Mouse (Mus musculus): ENCODE results near the gene 9430097D07Rik. TPM values are rescaled to one million over a fixed set of nuclear protein-coding genes. Genes with fewer than 3 reads are reported as not detected.

The 9430097D07Rik gene
- polyA plus RNA-seq, 1 experiment from 2014 or later, result 0.39 TPM

- DNase-seq (ENCODE audit: low spot score), result no peak
- H3K9me3 ChIP-seq, result no peaks in the 10 kb centered on the region
- H3K4me3 ChIP-seq, result no peak overlapping the region
- peaks cover 39% of the 10 kb centered on the region for H3K4me1 ChIP-seq (replicated peaks)
- H3K36me3 ChIP-seq, result peaks cover 6% of the 10 kb centered on the region; the same call in 1 of the 2 replicates
- H3K27me3 ChIP-seq (ENCODE audit: insufficient read depth, poor library complexity, severe bottlenecking), result peaks cover 18% of the 10 kb centered on the region; the same call in 1 of the 2 replicates
- 66% methylated on average over 11 of the region's 11 CpGs for WGBS
- H3K27ac ChIP-seq, result no peak overlapping the region
Measured at GRCm38 (mm10) chr2:32589213-32589795, 13.8 kb upstream of the 9430097D07Rik start.

GRCm38 (mm10) chr2:32587731-32588321, 12.3 kb upstream of the 9430097D07Rik start:
- Histone ChIP-seq H3K9me3 (no peaks in the 10 kb centered on the region), H3K27me3 (ENCODE audit: insufficient read depth, poor library complexity, severe bottlenecking) (peaks cover 23% of the 10 kb centered on the region), H3K4me3 (peak overlapping the region; percentile 63), H3K4me1 (replicated peaks) (peaks cover 49% of the 10 kb centered on the region), H3K36me3 (no peaks in the 10 kb centered on the region), H3K27ac (peak overlapping the region; percentile 84; the same call in 1 of the 2 replicates)
- DNase-seq (ENCODE audit: low spot score), result no peak
- WGBS, result 53% methylated on average over 9 of the region's 9 CpGs

- WGBS, result under 1% methylated on average over 38 of the region's 38 CpGs
- peaks cover 32% of the 10 kb centered on the region for H3K27me3 ChIP-seq (ENCODE audit: insufficient read depth, poor library complexity, severe bottlenecking)
- peak; percentile 95 for DNase-seq (ENCODE audit: low spot score)
- H3K9me3 ChIP-seq, result no peaks in the 10 kb centered on the region
- H3K36me3 ChIP-seq, result no peaks in the 10 kb centered on the region
- H3K27ac ChIP-seq, result peak within 1 kb of the TSS; percentile 84
- H3K4me3 ChIP-seq, result peak within 1 kb of the TSS; percentile 63
- H3K4me1 ChIP-seq (replicated peaks), result peaks cover 51% of the 10 kb centered on the region
Measured at GRCm38 (mm10) chr2:32586871-32587351, 11.4 kb upstream of the 9430097D07Rik start, which contains the start of gene St6galnac4. Gene St6galnac4, plus strand, starts transcription at chr2:32587095.

DNA sequence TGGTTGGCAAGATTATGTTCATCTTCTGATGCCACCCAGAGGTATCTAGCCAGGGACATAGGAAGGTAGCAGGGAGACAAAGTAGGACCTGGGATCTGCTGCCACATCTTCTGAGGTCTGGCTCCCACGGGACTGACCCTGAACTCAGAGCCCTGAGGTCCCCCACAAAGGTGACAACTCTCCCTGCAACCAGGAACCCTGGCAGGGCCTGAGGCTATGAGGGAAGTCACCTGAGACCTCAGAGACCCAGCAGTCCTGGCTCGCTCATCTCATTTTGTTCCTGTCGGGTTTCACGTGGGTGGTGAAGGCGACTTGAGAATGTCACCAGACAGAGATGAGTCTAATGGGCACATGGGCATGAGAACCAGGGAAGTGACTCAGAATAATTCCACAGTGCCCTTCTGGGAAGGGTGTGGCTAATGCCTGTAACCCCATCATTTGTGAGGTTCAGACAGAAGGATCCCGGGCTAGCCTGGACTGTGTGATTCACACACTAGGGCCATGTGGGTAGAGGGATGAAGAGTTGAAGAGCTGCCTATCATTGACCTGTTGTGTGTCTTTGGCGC, 9.7 kb upstream of the 9430097D07Rik start:
- no peaks in the 10 kb centered on the region for H3K9me3 ChIP-seq
- no peaks in the 10 kb centered on the region for H3K36me3 ChIP-seq
- H3K27me3 ChIP-seq (ENCODE audit: insufficient read depth, poor library complexity, severe bottlenecking), result peaks cover 47% of the 10 kb centered on the region
- peaks cover 49% of the 10 kb centered on the region for H3K4me1 ChIP-seq (replicated peaks)
- WGBS, result 84% methylated on average over 7 of the region's 7 CpGs
- no peak overlapping the region for H3K4me3 ChIP-seq
- H3K27ac ChIP-seq, result no peak overlapping the region
- DNase-seq (ENCODE audit: low spot score), result no peak

GRCm38 (mm10) chr2:32582830-32583799, 7.6 kb upstream of the 9430097D07Rik start:
- no peaks in the 10 kb centered on the region for H3K36me3 ChIP-seq
- peak; percentile 85 for DNase-seq (ENCODE audit: low spot score)
- H3K4me1 ChIP-seq (replicated peaks), result peaks cover 36% of the 10 kb centered on the region
- peaks cover 62% of the 10 kb centered on the region for H3K27me3 ChIP-seq (ENCODE audit: insufficient read depth, poor library complexity, severe bottlenecking)
- peak overlapping the region; percentile 50 for H3K27ac ChIP-seq
- no peaks in the 10 kb centered on the region for H3K9me3 ChIP-seq
- H3K4me3 ChIP-seq, result peak overlapping the region; percentile 46
- WGBS, result 14% methylated on average over 37 of the region's 37 CpGs

GRCm38 (mm10) chr2:32581450-32582095, 6.1 kb upstream of the 9430097D07Rik start:
- Histone ChIP-seq H3K27ac (no peak overlapping the region), H3K36me3 (no peaks in the 10 kb centered on the region), H3K4me3 (peak overlapping the region; percentile 44), H3K4me1 (replicated peaks) (peaks cover 20% of the 10 kb centered on the region), H3K9me3 (no peaks in the 10 kb centered on the region), H3K27me3 (ENCODE audit: insufficient read depth, poor library complexity, severe bottlenecking) (peaks cover 70% of the 10 kb centered on the region)
- DNase-seq (ENCODE audit: low spot score), result peak; percentile 58
- 30% methylated on average over 19 of the region's 19 CpGs for WGBS

GRCm38 (mm10) chr2:32578146-32579046, 2.9 kb upstream of the 9430097D07Rik start:
- no peak for DNase-seq (ENCODE audit: low spot score)
- Histone ChIP-seq H3K9me3 (no peaks in the 10 kb centered on the region), H3K36me3 (no peaks in the 10 kb centered on the region), H3K4me1 (replicated peaks) (peaks cover 29% of the 10 kb centered on the region), H3K4me3 (no peak overlapping the region), H3K27me3 (ENCODE audit: insufficient read depth, poor library complexity, severe bottlenecking) (peaks cover 74% of the 10 kb centered on the region), H3K27ac (no peak overlapping the region)
- 40% methylated on average over 26 of the region's 30 CpGs for WGBS

DNA sequence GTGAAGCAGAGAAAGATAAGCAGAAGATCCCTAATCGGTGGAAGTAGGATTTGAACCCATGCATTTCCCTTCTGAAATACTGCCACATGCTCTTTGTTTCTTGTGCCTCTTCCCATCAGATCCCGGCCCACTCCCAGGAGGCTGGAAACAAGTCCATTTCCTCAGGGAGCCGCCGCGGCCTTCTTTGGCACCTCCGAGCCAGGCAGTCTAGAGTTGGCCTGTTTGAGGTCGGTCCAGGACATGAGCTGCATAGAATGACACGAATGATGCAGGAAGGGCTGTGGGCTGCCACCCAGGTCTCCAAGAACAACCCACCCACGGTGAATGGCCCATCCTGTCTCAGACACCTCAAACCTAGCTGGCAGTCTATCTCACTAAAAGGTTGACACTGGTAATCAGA, 1.0 kb upstream of the 9430097D07Rik start:
- H3K9me3 ChIP-seq, result no peaks in the 10 kb centered on the region
- no peak overlapping the region for H3K4me3 ChIP-seq
- peaks cover 26% of the 10 kb centered on the region for H3K4me1 ChIP-seq (replicated peaks)
- no peak overlapping the region for H3K27ac ChIP-seq
- DNase-seq (ENCODE audit: low spot score), result no peak
- 91% methylated on average over 9 of the region's 9 CpGs for WGBS
- peaks cover 56% of the 10 kb centered on the region for H3K27me3 ChIP-seq (ENCODE audit: insufficient read depth, poor library complexity, severe bottlenecking)
- H3K36me3 ChIP-seq, result peaks cover 9% of the 10 kb centered on the region

- Histone ChIP-seq H3K27ac (peak overlapping the region; percentile 64; the same call in 1 of the 2 replicates), H3K36me3 (peaks cover 9% of the 10 kb centered on the region), H3K4me3 (peak overlapping the region; percentile 59), H3K4me1 (replicated peaks) (peaks cover 32% of the 10 kb centered on the region), H3K27me3 (ENCODE audit: insufficient read depth, poor library complexity, severe bottlenecking) (peaks cover 43% of the 10 kb centered on the region), H3K9me3 (no peaks in the 10 kb centered on the region)
- peak; percentile 59 for DNase-seq (ENCODE audit: low spot score)
- WGBS, result 3% methylated on average over 26 of the region's 26 CpGs
Measured at GRCm38 (mm10) chr2:32574901-32575585, 441 bp downstream of the 9430097D07Rik start.

GRCm38 (mm10) chr2:32574497-32574896, 987 bp downstream of the 9430097D07Rik start, which contains the start of gene Pip5kl1:
Gene Pip5kl1, plus strand, starts transcription at chr2:32574797.
- H3K4me1 ChIP-seq (replicated peaks), result peaks cover 32% of the 10 kb centered on the region
- H3K9me3 ChIP-seq, result no peaks in the 10 kb centered on the region
- peaks cover 9% of the 10 kb centered on the region for H3K36me3 ChIP-seq
- 82% methylated on average over 6 of the region's 6 CpGs for WGBS
- peaks cover 38% of the 10 kb centered on the region for H3K27me3 ChIP-seq (ENCODE audit: insufficient read depth, poor library complexity, severe bottlenecking)
- DNase-seq (ENCODE audit: low spot score), result no peak
- H3K27ac ChIP-seq, result peak within 1 kb of the TSS; percentile 64; the same call in 1 of the 2 replicates
- H3K4me3 ChIP-seq, result peak within 1 kb of the TSS; percentile 59

DNA sequence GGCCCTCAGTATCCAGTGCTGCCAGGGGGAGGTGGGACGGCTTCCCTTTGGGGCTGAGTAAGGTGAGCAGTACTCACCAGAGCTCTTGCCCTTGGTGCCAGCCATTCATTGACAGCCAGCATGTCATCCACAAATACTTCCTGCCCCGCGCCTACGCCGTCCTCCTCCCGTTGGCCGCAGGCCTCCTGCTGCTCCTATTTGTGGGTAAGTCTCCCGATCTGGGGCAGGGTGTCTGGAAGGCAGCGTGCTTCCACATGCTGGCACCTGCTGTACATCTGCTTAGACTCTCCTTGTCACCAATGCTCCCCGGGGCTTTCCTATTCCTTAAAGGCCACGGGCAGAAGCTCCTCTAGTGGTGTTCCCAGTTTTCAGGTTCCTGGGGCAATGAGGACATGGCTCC, 3.3 kb downstream of the 9430097D07Rik start:
- no peak overlapping the region for H3K27ac ChIP-seq
- H3K9me3 ChIP-seq, result no peaks in the 10 kb centered on the region
- peaks cover 28% of the 10 kb centered on the region for H3K4me1 ChIP-seq (replicated peaks)
- WGBS, result 89% methylated on average over 11 of the region's 11 CpGs
- H3K36me3 ChIP-seq, result peaks cover 30% of the 10 kb centered on the region
- DNase-seq (ENCODE audit: low spot score), result no peak
- H3K4me3 ChIP-seq, result peak overlapping the region; percentile 78
- peaks cover 15% of the 10 kb centered on the region for H3K27me3 ChIP-seq (ENCODE audit: insufficient read depth, poor library complexity, severe bottlenecking)
